Mouse (Mus musculus) central nervous system, embryonic 18 days (tissue): ENCODE data around the gene BC048507. TPM values are rescaled to one million over a fixed set of nuclear protein-coding genes. Genes with fewer than 3 reads are reported as not detected.

Source experiments
- polyA plus RNA-seq: library from polyadenylated mRNA; depleted of rRNA; stranded (reverse); fragments of >200 nt; gene quantifications from 2 replicates; pipeline ENCODE4 v1.2.3, GENCODE M21; 2012; rRNA removed

BC048507 gene
- polyA plus RNA-seq: 0.25 TPM in 1 of 2 replicates, not detected in the other

GRCm38 (mm10) chr13:67863026-67863425 lies at the start of gene BC048507:
BC048507 (plus strand) TSS chr13:67863326.

GRCm38 (mm10) chr13:67813710-67814660 lies 49.1 kb upstream of the BC048507 start, which contains the start of gene Zfp273:
Zfp273 (plus strand) TSS chr13:67813740.

DNA sequence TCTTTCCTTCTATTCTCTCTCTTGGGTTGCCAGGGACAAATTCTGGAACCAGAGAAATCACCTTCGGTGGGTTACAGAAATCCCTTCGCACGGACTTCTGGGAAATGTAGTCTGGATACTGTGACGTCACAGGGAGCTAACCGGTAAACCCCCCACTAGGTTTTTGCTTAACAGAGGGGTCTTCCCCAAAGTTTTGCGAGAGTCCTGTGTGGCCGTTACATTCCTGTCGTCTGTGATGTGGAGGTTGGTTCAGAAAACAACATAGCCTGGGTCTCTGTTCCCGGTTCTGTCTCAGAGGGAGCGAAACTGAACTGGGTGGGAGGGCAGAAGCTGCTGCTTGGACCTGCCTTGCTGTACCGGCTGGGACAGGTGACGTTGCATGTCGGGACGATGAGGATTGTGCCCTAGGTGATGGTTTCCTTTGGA lies 32.2 kb upstream of the BC048507 start, which contains the start of gene Gm10037:
TSS of gene Gm10037 (plus strand) at position 196 of the 426 bp plus-strand sequence.

Other genes starting within 250 kb of the BC048507 start
- not detected in 2 replicates for gene Gm49345, start 225.6 kb upstream of the BC048507 start, polyA plus RNA-seq
- 3.3 and 4.4 TPM in 2 replicates for gene Zfp729a, start 225.5 kb upstream of the BC048507 start, polyA plus RNA-seq
- 10.4 and 11.8 TPM in 2 replicates for gene Zfp738, start 176.3 kb upstream of the BC048507 start, polyA plus RNA-seq
- 9.0 and 9.1 TPM in 2 replicates for gene Zfp65, start 134.2 kb upstream of the BC048507 start, polyA plus RNA-seq
- gene Zfp85, start 108.1 kb upstream of the BC048507 start, polyA plus RNA-seq: 5.5 and 6.1 TPM in 2 replicates
- gene Zfp493, start 83.6 kb upstream of the BC048507 start, polyA plus RNA-seq: 3.1 and 3.4 TPM in 2 replicates
- 6.7 and 7.0 TPM in 2 replicates for gene Zfp273, start 49.6 kb upstream of the BC048507 start, polyA plus RNA-seq
- gene Gm10037, start 32.2 kb upstream of the BC048507 start, polyA plus RNA-seq: 8.6 and 8.7 TPM in 2 replicates